Mouse (Mus musculus) layer of hippocampus, postnatal 25 days (tissue): ENCODE results near the gene Cadps. TPM values are rescaled to one million over a fixed set of nuclear protein-coding genes. Genes with fewer than 3 reads are reported as not detected.
A peak's percentile ranks its signal among the peaks of the same experiment; 100 is the strongest.
"Not testable (repeated sequence)": the region's sequence is repeated elsewhere in the genome, so short reads cannot be mapped to it uniquely, and the experiment has no call there.

Experiments
- DNase-seq, 2 experiments: peaks; one replicate each; pipeline ENCODE4 v3.0.0; 2022; ENCODE audit warnings: mixed read lengths in 2 of 2, low spot score in 1 of 2; ENCODE audit errors: extremely low spot score in 1 of 2
- total RNA-seq, 2 experiments: library from RNA; stranded (reverse); gene quantifications; 2 replicates each; pipeline ENCODE4 v1.2.3; 2021

The Cadps gene
- total RNA-seq, 2 experiments from 2014 or later = 212 to 235 TPM

DNA sequence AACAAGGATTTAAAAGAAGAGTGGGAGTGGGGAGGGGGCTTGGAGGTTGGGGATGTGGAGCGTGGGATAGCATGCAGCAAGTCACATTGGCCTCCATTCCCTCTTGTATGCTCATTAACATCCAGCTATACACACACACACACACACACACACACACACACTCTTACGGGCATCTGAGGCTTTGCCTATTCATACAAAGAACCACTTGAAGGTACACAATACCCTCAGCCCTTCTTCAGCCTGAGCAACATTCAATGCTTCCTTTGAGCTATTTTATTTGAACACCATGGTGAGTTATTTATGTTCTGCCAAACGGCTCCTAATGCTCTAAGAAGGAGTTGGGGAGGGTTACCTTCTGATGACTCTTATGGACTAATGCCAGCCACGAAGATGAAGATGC is 227.6 kb downstream of the Cadps start:
- no peak for DNase-seq

DNA sequence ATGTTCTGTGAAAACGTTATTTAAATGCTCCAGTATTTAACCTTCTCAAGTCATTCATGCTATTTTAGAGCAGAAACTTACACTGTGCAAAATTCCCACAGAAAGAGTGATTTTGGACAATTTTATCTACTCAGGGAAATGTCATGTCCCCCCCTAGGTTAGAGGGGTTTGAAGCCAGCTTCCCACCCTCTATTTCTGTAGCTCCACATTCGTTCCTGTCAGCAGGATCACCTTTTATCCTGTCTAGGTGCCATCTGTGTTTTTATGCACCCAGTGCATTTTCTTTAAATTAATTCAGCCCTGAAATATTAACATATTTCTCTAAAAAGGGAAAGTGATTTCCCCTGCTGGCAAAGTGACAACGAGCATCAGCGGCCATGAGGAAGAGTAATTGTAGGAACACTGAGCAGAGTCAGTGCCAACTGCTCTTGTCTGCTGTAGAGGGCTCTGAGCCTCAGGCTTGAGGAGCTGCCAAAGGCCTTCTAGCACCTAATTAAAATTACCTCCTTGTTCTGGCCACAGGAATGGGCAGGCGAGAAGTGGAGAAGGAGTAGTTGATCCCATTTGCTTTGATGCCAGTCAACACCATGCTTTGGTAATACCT is 230.3 kb downstream of the Cadps start:
- DNase-seq = no peak

DNA sequence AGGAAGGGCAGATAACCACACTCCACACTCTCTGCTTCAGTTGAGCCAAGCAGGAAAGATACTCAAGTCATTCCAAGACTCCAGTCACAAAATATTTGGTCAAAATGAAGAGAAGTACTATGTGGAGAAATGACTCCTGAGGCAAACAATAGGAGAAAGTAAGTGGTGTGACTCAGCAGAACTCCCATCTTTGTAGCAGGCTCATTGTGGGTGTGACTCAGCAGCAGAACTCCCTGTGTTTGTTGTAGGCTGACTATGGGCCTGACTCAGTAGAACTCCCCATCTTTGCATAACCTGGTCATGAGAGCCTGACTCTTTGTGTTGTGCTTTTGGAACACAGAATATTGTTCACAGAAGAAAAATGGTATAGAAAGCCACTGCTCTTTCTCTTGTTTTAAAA is 231.1 kb downstream of the Cadps start:
- DNase-seq = no peak

DNA sequence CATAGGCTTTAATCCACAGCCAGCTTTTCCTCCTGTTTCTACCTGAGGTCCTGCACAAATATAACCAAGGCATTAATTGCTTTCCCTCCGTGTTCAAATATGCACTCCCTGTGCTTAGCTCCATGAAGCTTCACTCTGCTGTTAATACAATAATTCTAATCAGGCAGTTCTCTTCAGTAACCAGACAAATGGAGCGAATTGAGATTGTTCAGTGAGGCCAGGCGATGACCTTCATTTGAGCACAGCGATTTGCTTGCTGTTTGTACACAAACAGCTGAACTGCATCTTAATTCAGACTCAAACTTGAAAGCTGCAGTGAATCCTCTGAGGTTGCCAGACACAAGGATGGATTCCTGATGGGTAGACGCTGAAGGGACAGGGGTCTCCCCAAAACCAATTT is 239.3 kb downstream of the Cadps start:
- DNase-seq = no peak

GRCm38 (mm10) chr14:12581657-12582056 is 241.2 kb downstream of the Cadps start:
- DNase-seq = no peak

GRCm38 (mm10) chr14:12580786-12581185 is 242.1 kb downstream of the Cadps start:
- DNase-seq = no peak

DNA sequence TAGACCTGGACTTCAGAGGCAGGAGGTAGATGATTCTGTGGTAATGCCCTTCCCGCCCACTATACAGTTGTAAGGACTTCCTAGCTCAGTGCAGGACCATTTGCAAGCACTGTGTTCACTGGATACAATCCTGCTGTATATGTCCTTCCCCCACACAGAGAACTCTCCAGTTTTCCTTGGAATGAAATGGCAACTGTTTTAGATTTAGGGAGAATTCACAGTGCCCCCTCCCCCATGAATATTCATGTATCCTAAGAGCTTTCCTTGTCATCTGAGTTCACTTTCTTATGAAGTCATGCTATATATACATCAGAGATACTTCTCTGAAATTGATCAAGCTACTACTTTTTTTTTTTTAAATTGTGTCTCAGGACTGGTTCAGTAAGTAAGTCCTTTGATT is 244.7 kb downstream of the Cadps start:
- DNase-seq = no peak

- DNase-seq = no peak
These were observed 245.3 kb downstream of the Cadps start for GRCm38 (mm10) chr14:12577475-12578140.

- peak in 1 of 2 experiments; percentile 61 for DNase-seq
These were observed 247.8 kb downstream of the Cadps start for GRCm38 (mm10) chr14:12575105-12575504.

- DNase-seq = no peak
These were observed 248.5 kb downstream of the Cadps start for GRCm38 (mm10) chr14:12574336-12574735.

GRCm38 (mm10) chr14:12561730-12562129 is 261.1 kb downstream of the Cadps start:
- DNase-seq = not testable (repeated sequence)

- DNase-seq = no peak
These were observed 262.7 kb downstream of the Cadps start for GRCm38 (mm10) chr14:12560233-12560577.

DNA sequence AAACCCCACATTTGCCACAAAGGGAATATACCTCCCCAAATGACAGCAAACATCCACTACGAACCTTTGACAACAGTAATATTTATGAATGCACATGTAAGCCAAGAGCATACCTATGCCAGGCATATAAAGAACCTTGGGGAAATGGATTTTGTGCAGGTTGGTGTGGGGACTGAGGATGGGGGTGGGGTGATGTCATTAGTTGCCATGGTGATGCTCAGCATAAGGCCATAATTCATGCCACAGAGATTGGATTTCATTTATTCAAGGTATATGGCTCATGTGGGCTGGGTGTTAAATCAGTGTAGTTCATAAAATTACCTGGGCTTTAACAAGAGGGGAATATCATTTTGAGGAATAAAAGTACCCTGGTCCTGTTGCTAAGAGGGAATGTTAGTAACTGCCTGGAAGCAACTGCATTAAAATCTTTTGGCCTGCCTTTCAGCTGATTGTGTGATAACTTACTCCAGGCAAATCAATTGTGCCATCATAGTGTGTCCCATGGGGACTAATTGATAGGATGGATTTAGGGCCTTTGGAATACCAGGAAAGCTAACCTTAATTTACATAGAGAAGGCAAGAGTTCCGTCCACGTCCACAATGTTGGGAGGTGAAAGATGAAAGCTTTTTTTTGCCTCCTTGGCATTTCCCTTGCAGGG is 263.2 kb downstream of the Cadps start:
- no peak for DNase-seq

GRCm38 (mm10) chr14:12558920-12559573 is 263.8 kb downstream of the Cadps start:
- DNase-seq = no peak

DNA sequence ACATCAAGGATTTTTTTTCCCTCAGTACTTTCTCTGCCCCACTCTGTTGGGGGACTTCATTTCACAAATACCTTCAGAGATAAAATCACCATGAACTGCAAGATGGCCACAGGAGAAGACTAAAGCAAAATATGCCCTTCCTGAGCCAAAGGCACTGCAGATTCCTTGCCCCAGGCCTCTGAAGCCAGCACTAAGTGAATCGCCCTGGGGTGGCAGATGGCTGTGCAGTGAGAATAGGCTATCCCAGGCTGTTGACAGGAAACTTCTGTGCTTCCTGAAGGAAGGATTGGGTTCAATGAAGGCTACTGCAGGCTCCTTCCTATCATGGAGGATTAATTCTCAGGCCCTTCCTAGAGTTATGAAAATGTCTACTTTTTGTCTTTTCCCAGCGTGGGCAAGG is 268.4 kb downstream of the Cadps start:
- no peak for DNase-seq

DNA sequence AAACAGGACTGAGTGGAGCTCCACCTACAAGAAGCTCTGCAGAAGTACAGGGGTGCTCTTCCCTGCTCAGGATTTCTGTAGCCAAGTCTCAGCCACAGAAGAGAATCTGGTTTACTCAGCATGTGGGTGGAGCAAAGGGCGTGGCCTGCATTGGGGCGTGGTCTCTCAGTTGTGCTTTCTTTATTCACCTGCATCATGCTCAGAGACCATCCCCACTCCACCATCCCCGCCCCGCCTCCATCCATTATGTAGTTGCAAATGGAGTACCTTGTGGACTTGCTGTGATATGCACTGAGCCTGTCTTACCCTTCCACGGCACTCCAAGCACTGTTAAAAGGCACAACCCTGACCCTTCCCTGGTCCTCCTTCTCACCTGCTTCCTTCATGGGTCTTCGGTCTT is 271.5 kb downstream of the Cadps start:
- no peak for DNase-seq

- no peak for DNase-seq
These were observed 271.9 kb downstream of the Cadps start for GRCm38 (mm10) chr14:12550931-12551330.

- DNase-seq = no peak
These were observed 273.6 kb downstream of the Cadps start for GRCm38 (mm10) chr14:12549290-12549689.

GRCm38 (mm10) chr14:12547496-12547895 is 275.4 kb downstream of the Cadps start:
- DNase-seq = no peak

DNA sequence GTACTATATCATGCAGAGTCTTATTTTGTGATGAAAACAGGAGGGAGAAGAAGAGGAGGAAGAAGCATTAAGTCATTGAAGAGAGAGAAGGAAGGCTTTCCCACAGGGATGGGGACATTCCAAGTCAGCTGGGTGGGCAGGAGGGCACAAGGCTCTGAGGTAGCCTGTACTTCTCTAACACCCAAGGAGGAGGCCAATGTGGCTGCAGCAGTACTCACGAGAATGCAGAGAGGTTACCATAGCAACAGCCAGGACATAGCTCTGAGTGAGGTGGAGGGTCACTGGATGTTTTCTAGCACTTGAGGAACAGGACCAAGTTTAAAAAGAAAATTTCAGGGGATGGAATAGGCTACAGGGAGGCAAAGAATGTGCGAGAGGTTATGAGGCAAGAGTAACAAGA is 281.1 kb downstream of the Cadps start:
- no peak for DNase-seq

DNA sequence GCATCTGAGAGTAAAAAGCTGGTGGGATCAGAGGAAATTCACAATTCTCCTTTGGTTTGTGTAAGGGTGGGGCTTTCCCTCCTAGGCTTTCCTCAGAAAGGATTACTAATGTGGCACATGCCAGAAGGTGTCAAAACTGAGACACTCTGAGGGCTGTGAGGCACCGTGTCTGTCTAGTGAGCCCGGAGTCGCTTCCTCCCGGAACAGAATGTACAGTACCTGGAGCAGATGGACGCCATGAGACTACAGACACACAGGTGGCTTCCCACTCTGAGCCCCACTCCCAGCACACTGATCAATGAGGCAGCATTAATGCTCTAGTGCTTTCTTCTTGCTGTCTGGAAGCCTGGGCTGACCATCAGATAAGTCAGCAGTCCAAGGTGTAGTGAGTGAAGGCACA is 283.8 kb downstream of the Cadps start:
- DNase-seq = no peak
